Mouse (Mus musculus): ENCODE results near the gene G430095P16Rik. TPM values are rescaled to one million over a fixed set of nuclear protein-coding genes. Genes with fewer than 3 reads are reported as not detected.

Gene G430095P16Rik
- polyA plus RNA-seq, 1 experiment from 2014 or later = 0.89 TPM

- Histone ChIP-seq H3K4me1 (ENCODE audit: control insufficient read depth, insufficient read depth, low read depth, low read length) (peaks cover 5% of the 10 kb centered on the region), H3K4me3 (ENCODE audit: low read length) (no peak overlapping the region), H3K9ac (ENCODE audit: low read depth, low read length) (no peak overlapping the region), H3K9me3 (ENCODE audit: control insufficient read depth, low read length) (no peaks in the 10 kb centered on the region), H3K27ac (ENCODE audit: low read depth, low read length) (no peak overlapping the region), H3K27me3 (replicated peaks; ENCODE audit: control insufficient read depth, insufficient read depth, low read length) (peaks cover 3% of the 10 kb centered on the region; the same call in 1 of the 2 replicates), H3K4me2 (ENCODE audit: low read length) (no peak overlapping the region), H3K36me3 (ENCODE audit: control insufficient read depth, insufficient read depth, low read length) (no peaks in the 10 kb centered on the region)
- no peak for ATAC-seq
- WGBS = 83% methylated on average over 10 of the region's 10 CpGs
Measured at GRCm38 (mm10) chr8:84759718-84760117, 36.9 kb downstream of the G430095P16Rik start.

GRCm38 (mm10) chr8:84760405-84760805 is 37.6 kb downstream of the G430095P16Rik start:
- Histone ChIP-seq H3K27me3 (replicated peaks; ENCODE audit: control insufficient read depth, insufficient read depth, low read length) (peaks cover 3% of the 10 kb centered on the region; the same call in 1 of the 2 replicates), H3K4me1 (ENCODE audit: control insufficient read depth, insufficient read depth, low read depth, low read length) (peaks cover 11% of the 10 kb centered on the region), H3K4me2 (ENCODE audit: low read length) (no peak overlapping the region), H3K27ac (ENCODE audit: low read depth, low read length) (no peak overlapping the region), H3K4me3 (ENCODE audit: low read length) (no peak overlapping the region), H3K9me3 (ENCODE audit: control insufficient read depth, low read length) (no peaks in the 10 kb centered on the region), H3K9ac (ENCODE audit: low read depth, low read length) (no peak overlapping the region), H3K36me3 (ENCODE audit: control insufficient read depth, insufficient read depth, low read length) (no peaks in the 10 kb centered on the region)
- 44% methylated on average over 7 of the region's 7 CpGs for WGBS
- ATAC-seq = no peak

- no peak for ATAC-seq
- peaks cover 3% of the 10 kb centered on the region; the same call in 1 of the 2 replicates for H3K27me3 ChIP-seq (replicated peaks; ENCODE audit: control insufficient read depth, insufficient read depth, low read length)
- no peak overlapping the region for H3K4me2 ChIP-seq (ENCODE audit: low read length)
- H3K36me3 ChIP-seq (ENCODE audit: control insufficient read depth, insufficient read depth, low read length) = no peaks in the 10 kb centered on the region
- H3K4me3 ChIP-seq (ENCODE audit: low read length) = no peak overlapping the region
- H3K27ac ChIP-seq (ENCODE audit: low read depth, low read length) = no peak overlapping the region
- peaks cover 15% of the 10 kb centered on the region for H3K4me1 ChIP-seq (ENCODE audit: control insufficient read depth, insufficient read depth, low read depth, low read length)
- no peak overlapping the region for H3K9ac ChIP-seq (ENCODE audit: low read depth, low read length)
- WGBS = 38% methylated on average over 2 of the region's 2 CpGs
- no peaks in the 10 kb centered on the region for H3K9me3 ChIP-seq (ENCODE audit: control insufficient read depth, low read length)
Measured at GRCm38 (mm10) chr8:84760901-84761300, 38.1 kb downstream of the G430095P16Rik start.

GRCm38 (mm10) chr8:84764100-84764499 is 41.3 kb downstream of the G430095P16Rik start:
- Histone ChIP-seq H3K9ac (ENCODE audit: low read depth, low read length) (no peak overlapping the region), H3K4me1 (ENCODE audit: control insufficient read depth, insufficient read depth, low read depth, low read length) (peaks cover 17% of the 10 kb centered on the region), H3K27ac (ENCODE audit: low read depth, low read length) (no peak overlapping the region), H3K9me3 (ENCODE audit: control insufficient read depth, low read length) (no peaks in the 10 kb centered on the region), H3K4me3 (ENCODE audit: low read length) (no peak overlapping the region), H3K27me3 (replicated peaks; ENCODE audit: control insufficient read depth, insufficient read depth, low read length) (peaks cover 3% of the 10 kb centered on the region), H3K4me2 (ENCODE audit: low read length) (peak overlapping the region; percentile 20), H3K36me3 (ENCODE audit: control insufficient read depth, insufficient read depth, low read length) (no peaks in the 10 kb centered on the region)
- ATAC-seq = no peak
- 76% methylated on average over 4 of the region's 4 CpGs for WGBS

- peaks cover 3% of the 10 kb centered on the region for H3K27me3 ChIP-seq (replicated peaks; ENCODE audit: control insufficient read depth, insufficient read depth, low read length)
- 45% methylated on average over 17 of the region's 17 CpGs for WGBS
- no peak for ATAC-seq
- peak overlapping the region; percentile 28; the same call in 1 of the 2 replicates for H3K9ac ChIP-seq (ENCODE audit: low read depth, low read length)
- no peaks in the 10 kb centered on the region for H3K36me3 ChIP-seq (ENCODE audit: control insufficient read depth, insufficient read depth, low read length)
- H3K27ac ChIP-seq (ENCODE audit: low read depth, low read length) = peak overlapping the region; percentile 48; the same call in 1 of the 2 replicates
- no peak overlapping the region for H3K4me3 ChIP-seq (ENCODE audit: low read length)
- no peaks in the 10 kb centered on the region for H3K9me3 ChIP-seq (ENCODE audit: control insufficient read depth, low read length)
- H3K4me1 ChIP-seq (ENCODE audit: control insufficient read depth, insufficient read depth, low read depth, low read length) = peaks cover 18% of the 10 kb centered on the region
- peak overlapping the region; percentile 37 for H3K4me2 ChIP-seq (ENCODE audit: low read length)
Measured at GRCm38 (mm10) chr8:84764870-84765495, 42.2 kb downstream of the G430095P16Rik start.

- H3K36me3 ChIP-seq (ENCODE audit: control insufficient read depth, insufficient read depth, low read length) = no peaks in the 10 kb centered on the region
- H3K27ac ChIP-seq (ENCODE audit: low read depth, low read length) = peak overlapping the region; percentile 48; the same call in 1 of the 2 replicates
- no peak overlapping the region; the same call in 1 of the 2 replicates for H3K4me3 ChIP-seq (ENCODE audit: low read length)
- 0 out of 2 replicates have a peak, but pooled peaks have one; percentile 22 for ATAC-seq
- H3K9me3 ChIP-seq (ENCODE audit: control insufficient read depth, low read length) = no peaks in the 10 kb centered on the region
- H3K27me3 ChIP-seq (replicated peaks; ENCODE audit: control insufficient read depth, insufficient read depth, low read length) = peaks cover 3% of the 10 kb centered on the region
- peak overlapping the region; percentile 37 for H3K4me2 ChIP-seq (ENCODE audit: low read length)
- H3K9ac ChIP-seq (ENCODE audit: low read depth, low read length) = peak overlapping the region; percentile 28; the same call in 1 of the 2 replicates
- H3K4me1 ChIP-seq (ENCODE audit: control insufficient read depth, insufficient read depth, low read depth, low read length) = peaks cover 21% of the 10 kb centered on the region
- 9% methylated on average over 10 of the region's 10 CpGs for WGBS
Measured at GRCm38 (mm10) chr8:84765629-84766028, 42.8 kb downstream of the G430095P16Rik start.

GRCm38 (mm10) chr8:84766422-84766821 is 43.6 kb downstream of the G430095P16Rik start:
- no peaks in the 10 kb centered on the region for H3K36me3 ChIP-seq (ENCODE audit: control insufficient read depth, insufficient read depth, low read length)
- H3K9me3 ChIP-seq (ENCODE audit: control insufficient read depth, low read length) = no peaks in the 10 kb centered on the region
- peak overlapping the region; percentile 37 for H3K4me2 ChIP-seq (ENCODE audit: low read length)
- H3K4me1 ChIP-seq (ENCODE audit: control insufficient read depth, insufficient read depth, low read depth, low read length) = peaks cover 21% of the 10 kb centered on the region
- H3K27me3 ChIP-seq (replicated peaks; ENCODE audit: control insufficient read depth, insufficient read depth, low read length) = peaks cover 10% of the 10 kb centered on the region
- H3K27ac ChIP-seq (ENCODE audit: low read depth, low read length) = no peak overlapping the region
- ATAC-seq = no peak
- no peak overlapping the region for H3K9ac ChIP-seq (ENCODE audit: low read depth, low read length)
- H3K4me3 ChIP-seq (ENCODE audit: low read length) = no peak overlapping the region
- WGBS = 34% methylated on average over 9 of the region's 9 CpGs

- Histone ChIP-seq H3K4me3 (ENCODE audit: low read length) (no peak overlapping the region), H3K4me2 (ENCODE audit: low read length) (peak overlapping the region; percentile 5; the same call in 1 of the 2 replicates)
- no peak for ATAC-seq
Measured at GRCm38 (mm10) chr8:84767221-84767620, 44.4 kb downstream of the G430095P16Rik start.

GRCm38 (mm10) chr8:84768343-84769095 is 45.7 kb downstream of the G430095P16Rik start:
- H3K9ac ChIP-seq (ENCODE audit: low read depth, low read length) = no peak overlapping the region
- H3K4me1 ChIP-seq (ENCODE audit: control insufficient read depth, insufficient read depth, low read depth, low read length) = peaks cover 31% of the 10 kb centered on the region

More at GRCm38 (mm10) chr8:84767221-84767620, 44.4 kb downstream of the G430095P16Rik start:
- H3K4me1 ChIP-seq (ENCODE audit: control insufficient read depth, insufficient read depth, low read depth, low read length) = peaks cover 28% of the 10 kb centered on the region
- H3K27me3 ChIP-seq (replicated peaks; ENCODE audit: control insufficient read depth, insufficient read depth, low read length) = peaks cover 11% of the 10 kb centered on the region
- no peak overlapping the region for H3K27ac ChIP-seq (ENCODE audit: low read depth, low read length)
- 74% methylated on average over 10 of the region's 10 CpGs for WGBS
- no peak overlapping the region for H3K9ac ChIP-seq (ENCODE audit: low read depth, low read length)
- H3K9me3 ChIP-seq (ENCODE audit: control insufficient read depth, low read length) = no peaks in the 10 kb centered on the region
- H3K36me3 ChIP-seq (ENCODE audit: control insufficient read depth, insufficient read depth, low read length) = no peaks in the 10 kb centered on the region

More at GRCm38 (mm10) chr8:84768343-84769095, 45.7 kb downstream of the G430095P16Rik start:
- no peaks in the 10 kb centered on the region for H3K9me3 ChIP-seq (ENCODE audit: control insufficient read depth, low read length)
- no peaks in the 10 kb centered on the region for H3K36me3 ChIP-seq (ENCODE audit: control insufficient read depth, insufficient read depth, low read length)
- peak overlapping the region; percentile 55 for H3K4me2 ChIP-seq (ENCODE audit: low read length)
- no peak for ATAC-seq
- no peak overlapping the region for H3K27ac ChIP-seq (ENCODE audit: low read depth, low read length)
- H3K4me3 ChIP-seq (ENCODE audit: low read length) = peak overlapping the region; percentile 39; the same call in 1 of the 2 replicates
- H3K27me3 ChIP-seq (replicated peaks; ENCODE audit: control insufficient read depth, insufficient read depth, low read length) = peaks cover 11% of the 10 kb centered on the region
- 85% methylated on average over 14 of the region's 14 CpGs for WGBS
